Mouse (Mus musculus): ENCODE data around the gene Unk. TPM values are rescaled to one million over a fixed set of nuclear protein-coding genes. Genes with fewer than 3 reads are reported as not detected.

Gene Unk
- polyA plus RNA-seq, 1 experiment, result 14.5 TPM

GRCm38 (mm10) chr11:116007095-116007850 lies 22.8 kb upstream of the Unk start:
- H3ac ChIP-seq (ENCODE audit: control insufficient read depth, insufficient read length, low read depth), result no peak overlapping the region
- no peaks in the 10 kb centered on the region for H3K27me3 ChIP-seq (ENCODE audit: control insufficient read depth, insufficient read depth, insufficient read length)
- no peak for TF ChIP-seq MAX (IDR thresholded peaks at IDR 0.05)
- peaks cover 4% of the 10 kb centered on the region for H3K79me3 ChIP-seq (ENCODE audit: low read depth)
- peaks cover 15% of the 10 kb centered on the region for H3K79me2 ChIP-seq (ENCODE audit: control insufficient read depth, insufficient read depth)
- peaks cover 19% of the 10 kb centered on the region for H3K36me3 ChIP-seq (ENCODE audit: control insufficient read depth, insufficient read depth)
- H3K4me3 ChIP-seq (ENCODE audit: insufficient read depth, poor library complexity, severe bottlenecking), result no peak overlapping the region

GRCm38 (mm10) chr11:116008411-116008810 lies 21.7 kb upstream of the Unk start:
- Histone ChIP-seq H3K27me3 (ENCODE audit: control insufficient read depth, insufficient read depth, insufficient read length) (no peaks in the 10 kb centered on the region), H3K79me2 (ENCODE audit: control insufficient read depth, insufficient read depth) (peaks cover 15% of the 10 kb centered on the region), H3ac (ENCODE audit: control insufficient read depth, insufficient read length, low read depth) (no peak overlapping the region), H3K4me3 (ENCODE audit: insufficient read depth, poor library complexity, severe bottlenecking) (no peak overlapping the region), H3K79me3 (ENCODE audit: low read depth) (peaks cover 4% of the 10 kb centered on the region), H3K36me3 (ENCODE audit: control insufficient read depth, insufficient read depth) (peaks cover 19% of the 10 kb centered on the region)
- TF ChIP-seq USF1 (IDR thresholded peaks at IDR 0.05; ENCODE audit: low read depth) (no peak), MYOG (IDR thresholded peaks at IDR 0.05; ENCODE audit: control insufficient read depth, extremely low read depth, insufficient read length) (no peak), FOSL1 (IDR thresholded peaks at IDR 0.05; ENCODE audit: insufficient read depth, low read length, poor library complexity, severe bottlenecking) (no peak), MAX (IDR thresholded peaks at IDR 0.05) (no peak)

GRCm38 (mm10) chr11:116008832-116009375 lies 21.2 kb upstream of the Unk start:
- peaks cover 19% of the 10 kb centered on the region for H3K36me3 ChIP-seq (ENCODE audit: control insufficient read depth, insufficient read depth)
- no peak overlapping the region for H3K4me3 ChIP-seq (ENCODE audit: insufficient read depth, poor library complexity, severe bottlenecking)
- no peaks in the 10 kb centered on the region for H3K27me3 ChIP-seq (ENCODE audit: control insufficient read depth, insufficient read depth, insufficient read length)
- H3K79me3 ChIP-seq (ENCODE audit: low read depth), result peaks cover 4% of the 10 kb centered on the region
- no peak overlapping the region for H3ac ChIP-seq (ENCODE audit: control insufficient read depth, insufficient read length, low read depth)
- TF ChIP-seq CTCF (IDR thresholded peaks at IDR 0.05; ENCODE audit: control insufficient read depth, insufficient read depth, insufficient read length) (no peak), MAX (IDR thresholded peaks at IDR 0.05) (no peak), FOSL1 (IDR thresholded peaks at IDR 0.05; ENCODE audit: insufficient read depth, low read length, poor library complexity, severe bottlenecking) (no peak), MYOD1 (IDR thresholded peaks at IDR 0.05; ENCODE audit: control insufficient read depth, insufficient read length, low read depth) (no peak), MYOG (IDR thresholded peaks at IDR 0.05; ENCODE audit: control insufficient read depth, extremely low read depth, insufficient read length) (no peak), USF1 (IDR thresholded peaks at IDR 0.05; ENCODE audit: low read depth) (no peak), CEBPB (IDR thresholded peaks at IDR 0.05; ENCODE audit: low read depth) (no peak)
- peaks cover 15% of the 10 kb centered on the region for H3K79me2 ChIP-seq (ENCODE audit: control insufficient read depth, insufficient read depth)

- H3K79me3 ChIP-seq (ENCODE audit: low read depth), result peaks cover 4% of the 10 kb centered on the region
- no peak overlapping the region for H3ac ChIP-seq (ENCODE audit: control insufficient read depth, insufficient read length, low read depth)
- H3K36me3 ChIP-seq (ENCODE audit: control insufficient read depth, insufficient read depth), result peaks cover 19% of the 10 kb centered on the region
- H3K27me3 ChIP-seq (ENCODE audit: control insufficient read depth, insufficient read depth, insufficient read length), result no peaks in the 10 kb centered on the region
- no peak overlapping the region for H3K4me3 ChIP-seq (ENCODE audit: insufficient read depth, poor library complexity, severe bottlenecking)
- TF ChIP-seq USF1 (IDR thresholded peaks at IDR 0.05; ENCODE audit: low read depth), result no peak
- no peak for TF ChIP-seq MYOG (IDR thresholded peaks at IDR 0.05; ENCODE audit: control insufficient read depth, extremely low read depth, insufficient read length)
- TF ChIP-seq CEBPB (IDR thresholded peaks at IDR 0.05; ENCODE audit: low read depth), result no peak
- TF ChIP-seq FOSL1 (IDR thresholded peaks at IDR 0.05; ENCODE audit: insufficient read depth, low read length, poor library complexity, severe bottlenecking), result no peak
- no peak for TF ChIP-seq MYOD1 (IDR thresholded peaks at IDR 0.05; ENCODE audit: control insufficient read depth, insufficient read length, low read depth)
- no peak for TF ChIP-seq CTCF (IDR thresholded peaks at IDR 0.05; ENCODE audit: control insufficient read depth, insufficient read depth, insufficient read length)
- TF ChIP-seq MAX (IDR thresholded peaks at IDR 0.05), result no peak
- H3K79me2 ChIP-seq (ENCODE audit: control insufficient read depth, insufficient read depth), result peaks cover 15% of the 10 kb centered on the region
Observed at GRCm38 (mm10) chr11:116009661-116010060, 20.5 kb upstream of the Unk start.

GRCm38 (mm10) chr11:116010146-116010545 lies 20.0 kb upstream of the Unk start:
- no peak overlapping the region for H3K4me3 ChIP-seq (ENCODE audit: insufficient read depth, poor library complexity, severe bottlenecking)
- peaks cover 15% of the 10 kb centered on the region for H3K79me2 ChIP-seq (ENCODE audit: control insufficient read depth, insufficient read depth)
- no peak overlapping the region for H3ac ChIP-seq (ENCODE audit: control insufficient read depth, insufficient read length, low read depth)
- peaks cover 4% of the 10 kb centered on the region for H3K79me3 ChIP-seq (ENCODE audit: low read depth)
- H3K36me3 ChIP-seq (ENCODE audit: control insufficient read depth, insufficient read depth), result peaks cover 19% of the 10 kb centered on the region
- TF ChIP-seq CTCF (IDR thresholded peaks at IDR 0.05; ENCODE audit: control insufficient read depth, insufficient read depth, insufficient read length) (no peak), USF1 (IDR thresholded peaks at IDR 0.05; ENCODE audit: low read depth) (no peak), MYOG (IDR thresholded peaks at IDR 0.05; ENCODE audit: control insufficient read depth, extremely low read depth, insufficient read length) (no peak), CEBPB (IDR thresholded peaks at IDR 0.05; ENCODE audit: low read depth) (no peak), MAX (IDR thresholded peaks at IDR 0.05) (no peak), MYOD1 (IDR thresholded peaks at IDR 0.05; ENCODE audit: control insufficient read depth, insufficient read length, low read depth) (no peak), FOSL1 (IDR thresholded peaks at IDR 0.05; ENCODE audit: insufficient read depth, low read length, poor library complexity, severe bottlenecking) (no peak)
- H3K27me3 ChIP-seq (ENCODE audit: control insufficient read depth, insufficient read depth, insufficient read length), result no peaks in the 10 kb centered on the region

- H3K4me3 ChIP-seq (ENCODE audit: insufficient read depth, poor library complexity, severe bottlenecking), result no peak overlapping the region
- H3ac ChIP-seq (ENCODE audit: control insufficient read depth, insufficient read length, low read depth), result no peak overlapping the region
- peaks cover 15% of the 10 kb centered on the region for H3K79me2 ChIP-seq (ENCODE audit: control insufficient read depth, insufficient read depth)
- TF ChIP-seq CEBPB (IDR thresholded peaks at IDR 0.05; ENCODE audit: low read depth) (no peak), MYOD1 (IDR thresholded peaks at IDR 0.05; ENCODE audit: control insufficient read depth, insufficient read length, low read depth) (no peak), FOSL1 (IDR thresholded peaks at IDR 0.05; ENCODE audit: insufficient read depth, low read length, poor library complexity, severe bottlenecking) (no peak), CTCF (IDR thresholded peaks at IDR 0.05; ENCODE audit: control insufficient read depth, insufficient read depth, insufficient read length) (no peak), MAX (IDR thresholded peaks at IDR 0.05) (no peak), USF1 (IDR thresholded peaks at IDR 0.05; ENCODE audit: low read depth) (no peak), MYOG (IDR thresholded peaks at IDR 0.05; ENCODE audit: control insufficient read depth, extremely low read depth, insufficient read length) (no peak)
- H3K27me3 ChIP-seq (ENCODE audit: control insufficient read depth, insufficient read depth, insufficient read length), result no peaks in the 10 kb centered on the region
- H3K36me3 ChIP-seq (ENCODE audit: control insufficient read depth, insufficient read depth), result peaks cover 19% of the 10 kb centered on the region
- peaks cover 4% of the 10 kb centered on the region for H3K79me3 ChIP-seq (ENCODE audit: low read depth)
Observed at GRCm38 (mm10) chr11:116010948-116011347, 19.2 kb upstream of the Unk start.

All from C2C12 (cell line).